In the genomic region with DNA sequence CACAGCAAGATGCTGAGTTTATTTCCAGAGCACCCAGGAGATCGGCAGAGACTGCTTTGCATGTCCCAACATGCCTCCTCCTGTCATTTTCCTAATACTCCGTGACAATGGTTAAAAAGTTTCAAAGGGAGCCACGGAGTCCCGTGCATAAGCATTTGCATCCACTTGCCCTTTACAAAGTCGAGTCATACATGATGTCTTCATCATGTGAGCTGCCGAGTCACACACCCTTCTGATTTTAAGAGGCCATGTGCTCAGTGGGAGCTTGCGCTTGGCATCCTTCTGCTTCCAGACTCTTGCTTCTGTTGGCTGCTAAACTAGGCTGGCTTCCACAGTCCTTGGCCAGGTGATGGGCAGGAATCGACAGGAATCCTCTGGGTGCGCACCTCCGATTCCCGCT, we compare ENCODE assay signal across 18 mouse cellular contexts.
DNase-seq lines count a peak whose midpoint lies in the region; ATAC-seq and TF ChIP-seq lines count a peak whose summit lies in the region.
"Had no signal": no experiment of that assay in that cellular context is flagged by ENCODE, and none has a peak within 500 bp of the region (broad histone marks: within the 10 kb centered on the region; RNA-seq: fewer than 3 reads in every experiment).

No protein-coding gene starts in this region.

- TF ChIP-seq EP300 in stomach, postnatal 0 days (optimal IDR thresholded peaks at IDR 0.05): no peak

- no peak overlapping the region for H3K4me2 ChIP-seq in hindbrain, embryonic 16.5 days (ENCODE audit: low read length)
- no peak overlapping the region for H3K4me2 ChIP-seq in hindbrain, postnatal 0 days (ENCODE audit: low read depth, low read length)
- no peak overlapping the region for H3K4me2 ChIP-seq in stomach, postnatal 0 days (replicated peaks; ENCODE audit: low read depth)
- H3K4me2 ChIP-seq: forebrain, embryonic 15.5 days; limb, embryonic 15.5 days; liver, embryonic 15.5 days; midbrain, embryonic 11.5 days; neural tube, embryonic 15.5 days had no signal

- 0 out of 2 replicates have a peak, but pooled peaks have one; percentile 4 for ATAC-seq in hindbrain, embryonic 16.5 days
- no peak for ATAC-seq in hindbrain, postnatal 0 days
- no peak for ATAC-seq in stomach, postnatal 0 days (ENCODE audit: low FRiP score, low TSS enrichment)
- ATAC-seq: forebrain, embryonic 15.5 days had no signal

- no peaks in the 10 kb centered on the region for H3K9me3 ChIP-seq in hindbrain, embryonic 16.5 days (ENCODE audit: control insufficient read depth, low read length)
- H3K9me3 ChIP-seq in hindbrain, postnatal 0 days (ENCODE audit: low read length): no peaks in the 10 kb centered on the region
- no peaks in the 10 kb centered on the region for H3K9me3 ChIP-seq in stomach, postnatal 0 days (ENCODE audit: control insufficient read depth, low read length)
- H3K9me3 ChIP-seq: forebrain, embryonic 15.5 days; G1E; heart, embryonic 10.5 days; limb, embryonic 15.5 days; liver, embryonic 15.5 days; neural tube, embryonic 15.5 days had no signal

- no peak for TF ChIP-seq CTCF in hindbrain, postnatal 0 days (IDR thresholded peaks at IDR 0.05; ENCODE audit: low read depth)
- no peak for TF ChIP-seq CTCF in stomach, postnatal 0 days (IDR thresholded peaks at IDR 0.05; ENCODE audit: low read depth)

- no peaks in the 10 kb centered on the region for H3K36me3 ChIP-seq in hindbrain, embryonic 16.5 days (ENCODE audit: control insufficient read depth, insufficient read depth, low read length)
- no peaks in the 10 kb centered on the region for H3K36me3 ChIP-seq in hindbrain, postnatal 0 days (ENCODE audit: insufficient read depth, low read length)
- no peaks in the 10 kb centered on the region for H3K36me3 ChIP-seq in stomach, postnatal 0 days (ENCODE audit: control insufficient read depth, insufficient read depth, low read length)
- H3K36me3 ChIP-seq: forebrain, embryonic 15.5 days; G1E; heart, embryonic 10.5 days; limb, embryonic 15.5 days; liver, embryonic 15.5 days; neural tube, embryonic 15.5 days had no signal

- WGBS in hindbrain, embryonic 16.5 days: 60% methylated on average over 11 of the region's 11 CpGs
- WGBS in hindbrain, postnatal 0 days: 66% methylated on average over 11 of the region's 11 CpGs
- WGBS in stomach, postnatal 0 days: 72% methylated on average over 11 of the region's 11 CpGs

- no peak overlapping the region for H3K27ac ChIP-seq in hindbrain, embryonic 16.5 days (ENCODE audit: low read depth, low read length)
- H3K27ac ChIP-seq in hindbrain, postnatal 0 days: no peak overlapping the region
- H3K27ac ChIP-seq in stomach, postnatal 0 days (replicated peaks): no peak overlapping the region
- H3K27ac ChIP-seq: forebrain, embryonic 15.5 days; heart, embryonic 10.5 days; limb, embryonic 15.5 days; liver, embryonic 15.5 days had no signal

- H3K27me3 ChIP-seq in hindbrain, embryonic 16.5 days (replicated peaks; ENCODE audit: control insufficient read depth, insufficient read depth, low read length): no peaks in the 10 kb centered on the region
- no peaks in the 10 kb centered on the region for H3K27me3 ChIP-seq in hindbrain, postnatal 0 days (ENCODE audit: insufficient read depth, low read length)
- H3K27me3 ChIP-seq in stomach, postnatal 0 days (ENCODE audit: control insufficient read depth, insufficient read depth, low read length): no peaks in the 10 kb centered on the region
- H3K27me3 ChIP-seq: forebrain, embryonic 15.5 days; limb, embryonic 15.5 days; liver, embryonic 15.5 days; neural tube, embryonic 15.5 days had no signal

- no peak for DNase-seq in hindbrain, postnatal 0 days (ENCODE audit: low spot score)
- peak; percentile 85 for DNase-seq in brain, adult 2 months (ENCODE audit: low read depth, low spot score)
- DNase-seq in cerebellum, adult 18-20 months: peak; percentile 41 to 55
- peak; percentile 58 to 73 for DNase-seq in cerebellum, postnatal 25 days
- no peak for DNase-seq in urinary bladder, postnatal 36 days (ENCODE audit: low spot score in 2 of 2)
- DNase-seq in stomach, postnatal 0 days (ENCODE audit: low spot score): no peak
- DNase-seq: adrenal gland, postnatal 14 days; embryo, embryonic 11 days; kidney, adult 9 months; kidney, postnatal 25 days had no signal

- H3K9ac ChIP-seq in hindbrain, embryonic 16.5 days (ENCODE audit: low read depth, low read length): no peak overlapping the region
- no peak overlapping the region for H3K9ac ChIP-seq in hindbrain, postnatal 0 days (replicated peaks; ENCODE audit: low read length)
- no peak overlapping the region for H3K9ac ChIP-seq in stomach, postnatal 0 days (ENCODE audit: low read length)
- H3K9ac ChIP-seq: forebrain, embryonic 15.5 days; limb, embryonic 15.5 days; liver, embryonic 15.5 days; neural tube, embryonic 15.5 days had no signal

- H3K4me3 ChIP-seq in hindbrain, embryonic 16.5 days (ENCODE audit: low read length): no peak overlapping the region
- no peak overlapping the region for H3K4me3 ChIP-seq in hindbrain, postnatal 0 days (ENCODE audit: low read length)
- no peak overlapping the region for H3K4me3 ChIP-seq in stomach, postnatal 0 days (ENCODE audit: low read depth, low read length)
- H3K4me3 ChIP-seq: forebrain, embryonic 15.5 days; heart, embryonic 10.5 days; limb, embryonic 15.5 days; liver, embryonic 15.5 days; neural tube, embryonic 15.5 days had no signal

- H3K4me1 ChIP-seq in hindbrain, embryonic 16.5 days (ENCODE audit: control insufficient read depth, insufficient read depth, low read depth, low read length): no peaks in the 10 kb centered on the region
- H3K4me1 ChIP-seq in hindbrain, postnatal 0 days (ENCODE audit: insufficient read depth, low read length): no peaks in the 10 kb centered on the region
- H3K4me1 ChIP-seq in stomach, postnatal 0 days (replicated peaks; ENCODE audit: control insufficient read depth, insufficient read depth): no peaks in the 10 kb centered on the region
- H3K4me1 ChIP-seq: forebrain, embryonic 15.5 days; heart, embryonic 10.5 days; liver, embryonic 15.5 days had no signal

Comparison
In these comparisons a context has a peak if more than half of its experiments do, and no peak if none do; other contexts are left out.
1. DNase-seq: peak in brain, adult 2 months (single experiment), cerebellum, adult 18-20 months (2 of 2) and cerebellum, postnatal 25 days (2 of 2); none in hindbrain, postnatal 0 days (single experiment), urinary bladder, postnatal 36 days (0 of 2) and stomach, postnatal 0 days (single experiment).